ENCODE assay signal across 8 mouse cellular contexts in the genomic region with DNA sequence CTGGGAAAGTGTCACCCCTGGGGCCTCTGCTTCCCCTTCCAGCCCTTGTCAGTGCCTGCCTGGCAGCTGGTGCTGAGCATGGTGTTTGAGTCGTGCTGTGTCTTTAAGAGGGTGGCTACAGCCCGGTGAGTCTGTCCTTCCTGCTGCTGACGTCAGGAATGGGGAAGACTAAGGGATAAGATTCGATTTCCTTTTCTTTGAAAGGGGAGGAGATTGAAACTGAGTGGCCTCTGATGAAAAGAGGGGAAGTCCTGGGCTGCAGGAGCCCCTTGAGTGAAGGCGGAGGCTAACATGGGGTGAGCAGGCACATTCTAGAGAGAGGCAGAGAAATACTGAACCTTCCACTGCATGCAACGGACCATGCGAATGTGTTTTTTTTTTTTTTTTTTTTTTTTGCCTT. TPM values are rescaled to one million over a fixed set of nuclear protein-coding genes. Genes with fewer than 3 reads are reported as not detected.
DNase-seq lines count a peak whose midpoint lies in the region; ATAC-seq and TF ChIP-seq lines count a peak whose summit lies in the region.

No protein-coding gene starts in this region.

- no peaks in the 10 kb centered on the region for H3K9me3 ChIP-seq in embryonic facial prominence, embryonic 11.5 days (replicated peaks; ENCODE audit: control insufficient read depth, low read length)
- no peaks in the 10 kb centered on the region for H3K9me3 ChIP-seq in stomach, embryonic 16.5 days (replicated peaks; ENCODE audit: control insufficient read depth, low read length)

- peaks cover 6% of the 10 kb centered on the region for H3K36me3 ChIP-seq in embryonic facial prominence, embryonic 11.5 days (replicated peaks; ENCODE audit: control insufficient read depth, insufficient read depth, low read depth, low read length)
- H3K36me3 ChIP-seq in liver, adult 2 months (ENCODE audit: control insufficient read depth, insufficient read depth, low read length) = no peaks in the 10 kb centered on the region
- H3K36me3 ChIP-seq in stomach, embryonic 16.5 days (ENCODE audit: control insufficient read depth, insufficient read depth, low read length) = no peaks in the 10 kb centered on the region; the same call in 1 of the 2 replicates

- peak; percentile 66 for ATAC-seq in embryonic facial prominence, embryonic 11.5 days (replicated peaks; ENCODE audit: insufficient number of reproducible peaks, low FRiP score, low TSS enrichment, low read depth)
- ATAC-seq in stomach, embryonic 16.5 days (ENCODE audit: insufficient read depth, low FRiP score) = peak; percentile 78

- no peak overlapping the region for H3K27ac ChIP-seq in embryonic facial prominence, embryonic 11.5 days (replicated peaks; ENCODE audit: low read depth, low read length)
- peak overlapping the region; percentile 63 for H3K27ac ChIP-seq in liver, adult 2 months (replicated peaks; ENCODE audit: insufficient read depth, low read depth, low read length)
- H3K27ac ChIP-seq in stomach, embryonic 16.5 days (ENCODE audit: low read length) = peak overlapping the region; percentile 81

- peaks cover 11% of the 10 kb centered on the region; the same call in 1 of the 2 replicates for H3K79me2 ChIP-seq in liver, adult 2 months (ENCODE audit: control insufficient read depth, insufficient read depth, low read length)

- H3K27me3 ChIP-seq in embryonic facial prominence, embryonic 11.5 days (ENCODE audit: control insufficient read depth, insufficient read depth, low read length) = no peaks in the 10 kb centered on the region
- H3K27me3 ChIP-seq in liver, adult 2 months (ENCODE audit: control insufficient read depth, insufficient read depth, low read length) = no peaks in the 10 kb centered on the region
- no peaks in the 10 kb centered on the region for H3K27me3 ChIP-seq in stomach, embryonic 16.5 days (ENCODE audit: control insufficient read depth, insufficient read depth, low read length)

- no peak overlapping the region for H3K4me3 ChIP-seq in embryonic facial prominence, embryonic 11.5 days (ENCODE audit: low read depth, low read length)
- H3K4me3 ChIP-seq in liver, adult 2 months (ENCODE audit: insufficient read depth, low read depth, low read length) = peak overlapping the region; percentile 49
- peak overlapping the region; percentile 34 for H3K4me3 ChIP-seq in stomach, embryonic 16.5 days (replicated peaks; ENCODE audit: low read length)

- H3K9ac ChIP-seq in embryonic facial prominence, embryonic 11.5 days (replicated peaks; ENCODE audit: low read length) = peak overlapping the region; percentile 37
- H3K9ac ChIP-seq in liver, adult 2 months (ENCODE audit: low read depth, low read length) = peak overlapping the region; percentile 58; the same call in 1 of the 2 replicates
- H3K9ac ChIP-seq in stomach, embryonic 16.5 days (ENCODE audit: low read length) = peak overlapping the region; percentile 70

- TF ChIP-seq CTCF in liver, adult 2 months (IDR thresholded peaks at IDR 0.05; ENCODE audit: low read depth, low read length) = no peak

- H3K4me1 ChIP-seq in embryonic facial prominence, embryonic 11.5 days (ENCODE audit: control insufficient read depth, insufficient read depth, low read length) = peaks cover 3% of the 10 kb centered on the region; the same call in 1 of the 2 replicates
- peaks cover 12% of the 10 kb centered on the region for H3K4me1 ChIP-seq in liver, adult 2 months (ENCODE audit: control insufficient read depth, insufficient read depth, low read length)
- H3K4me1 ChIP-seq in stomach, embryonic 16.5 days (ENCODE audit: control insufficient read depth, insufficient read depth, low read length) = peaks cover 17% of the 10 kb centered on the region

- DNase-seq in 3T3-L1 (ENCODE audit: low read depth, low spot score) = peak; percentile 86
- peak; percentile 83 to 94 for DNase-seq in adrenal gland, adult (ENCODE audit: inconsistent age in 2 of 2, low spot score in 1 of 2)
- peak; percentile 73 for DNase-seq in embryonic facial prominence, embryonic 11.5 days (ENCODE audit: low spot score)
- peak; percentile 83 to 90 for DNase-seq in heart, adult 9 months (ENCODE audit: low spot score in 2 of 2)
- peak; percentile 80 for DNase-seq in kidney, adult 9 months
- peak; percentile 90 for DNase-seq in liver, adult 2 months (ENCODE audit: extremely low read depth, low read depth, low spot score)
- peak; percentile 72 to 75 for DNase-seq in monocyte, adult 2 months (ENCODE audit: low read depth in 1 of 2, low spot score in 2 of 2)

- TF ChIP-seq POLR2A in liver, adult 2 months (IDR thresholded peaks at IDR 0.05; ENCODE audit: extremely low read depth, insufficient read depth, low read length) = no peak

- WGBS in embryonic facial prominence, embryonic 11.5 days = 11% methylated on average over 7 of the region's 7 CpGs
- WGBS in liver, adult 2 months = 3% methylated on average over 7 of the region's 7 CpGs
- 4% methylated on average over 7 of the region's 7 CpGs for WGBS in stomach, embryonic 16.5 days

- H3K4me2 ChIP-seq in embryonic facial prominence, embryonic 11.5 days (ENCODE audit: low read depth, low read length) = peak overlapping the region; percentile 32
- H3K4me2 ChIP-seq in stomach, embryonic 16.5 days (ENCODE audit: low read depth, low read length) = peak overlapping the region; percentile 54

RNA-seq across cellular contexts. Expression of a gene that starts 4.8 kb away (rescaled TPM):
- polyA plus RNA-seq in embryonic facial prominence, embryonic 11.5 days (2014; fragmentation: Nextera tagmentation; extraction: Ambion mirVana) = 4.5 and 7.8 TPM in 2 replicates
- total RNA-seq in liver, adult 2 months (2014; rRNA removed) = 7.7 and 8.4 TPM in 2 replicates
- 30.7 and 41.1 TPM in 2 replicates for polyA plus RNA-seq in liver, adult 2 months (2012; rRNA removed)
- polyA plus RNA-seq in stomach, embryonic 16.5 days (2015; fragmentation: Nextera tagmentation; extraction: Ambion mirVana) = 13.7 and 15.7 TPM in 2 replicates

RNA-seq across cellular contexts. Expression of a gene that starts 16.3 kb away (rescaled TPM):
- polyA plus RNA-seq in embryonic facial prominence, embryonic 11.5 days (2014; fragmentation: Nextera tagmentation; extraction: Ambion mirVana) = 33.2 and 37.0 TPM in 2 replicates
- total RNA-seq in liver, adult 2 months (2014; rRNA removed) = 20.8 and 23.8 TPM in 2 replicates
- 144 and 205 TPM in 2 replicates for polyA plus RNA-seq in liver, adult 2 months (2012; rRNA removed)
- 132 and 161 TPM in 2 replicates for polyA plus RNA-seq in stomach, embryonic 16.5 days (2015; fragmentation: Nextera tagmentation; extraction: Ambion mirVana)

RNA-seq across cellular contexts. Expression of a gene that starts 19.2 kb away (rescaled TPM):
- 26.3 and 27.2 TPM in 2 replicates for polyA plus RNA-seq in embryonic facial prominence, embryonic 11.5 days (2014; fragmentation: Nextera tagmentation; extraction: Ambion mirVana)
- 5.1 and 5.4 TPM in 2 replicates for total RNA-seq in liver, adult 2 months (2014; rRNA removed)
- 9.2 and 10.3 TPM in 2 replicates for polyA plus RNA-seq in liver, adult 2 months (2012; rRNA removed)
- polyA plus RNA-seq in stomach, embryonic 16.5 days (2015; fragmentation: Nextera tagmentation; extraction: Ambion mirVana) = 23.1 and 23.4 TPM in 2 replicates

RNA-seq across cellular contexts. Expression of a gene that starts 27.6 kb away (rescaled TPM):
- polyA plus RNA-seq in embryonic facial prominence, embryonic 11.5 days (2014; fragmentation: Nextera tagmentation; extraction: Ambion mirVana) = 13.3 and 15.3 TPM in 2 replicates
- 7.5 and 8.6 TPM in 2 replicates for total RNA-seq in liver, adult 2 months (2014; rRNA removed)
- 7.2 and 8.2 TPM in 2 replicates for polyA plus RNA-seq in liver, adult 2 months (2012; rRNA removed)
- polyA plus RNA-seq in stomach, embryonic 16.5 days (2015; fragmentation: Nextera tagmentation; extraction: Ambion mirVana) = 15.8 and 17.3 TPM in 2 replicates

RNA-seq across cellular contexts. Expression of a gene that starts 27.7 kb away (rescaled TPM):
- polyA plus RNA-seq in embryonic facial prominence, embryonic 11.5 days (2014; fragmentation: Nextera tagmentation; extraction: Ambion mirVana) = 880 and 898 TPM in 2 replicates
- total RNA-seq in liver, adult 2 months (2014; rRNA removed) = 53.4 and 54.7 TPM in 2 replicates
- 23.3 and 24.4 TPM in 2 replicates for polyA plus RNA-seq in liver, adult 2 months (2012; rRNA removed)
- 495 and 585 TPM in 2 replicates for polyA plus RNA-seq in stomach, embryonic 16.5 days (2015; fragmentation: Nextera tagmentation; extraction: Ambion mirVana)
